Mouse (Mus musculus) neural tube, embryonic 11.5 days (tissue): ENCODE measurements at regions not wholly inside any gene's neighbourhood (a gene's known extent, or its start where the extent isn't known, plus 50 kb on each side); places are given as distances from the start of the nearest gene placed in this dataset.

Experiments used
- ATAC-seq: fragments of 200-750 bp; cut with Nextera tagmentation; 2 replicates; pipeline ENCODE4 v1.8.0; 2017; ENCODE audit warnings: moderate number of reproducible peaks, mild to moderate bottlenecking, moderate TSS enrichment, moderate library complexity; ENCODE audit not compliant: insufficient read depth, low FRiP score, low TSS enrichment
- DNase-seq: peaks from one replicate; pipeline ENCODE4 v3.0.0-alpha.2; 2015; ENCODE audit warnings: low spot score
- H3K27ac ChIP-seq: fragments of 300-500 bp; sonication (generic); 2 replicates; pipeline ENCODE4 v1.5.1; 2014; ENCODE audit warnings: low read depth, mild to moderate bottlenecking, low read length
- H3K27me3 ChIP-seq: fragments of 300-500 bp; sonication (generic); 2 replicates; pipeline ENCODE4 v1.6.1; 2014; ENCODE audit warnings: mild to moderate bottlenecking, low read length, mixed read lengths; ENCODE audit not compliant: control insufficient read depth, insufficient read depth
- H3K36me3 ChIP-seq: fragments of 300-500 bp; sonication (generic); 2 replicates; pipeline ENCODE4 v1.6.1; 2014; ENCODE audit warnings: mild to moderate bottlenecking, low read length, moderate library complexity, mixed read lengths; ENCODE audit not compliant: control insufficient read depth, insufficient read depth
- H3K4me1 ChIP-seq: fragments of 300-500 bp; sonication (generic); 2 replicates; pipeline ENCODE4 v1.6.1; 2014; ENCODE audit warnings: low read length, mixed read lengths; ENCODE audit not compliant: control insufficient read depth, insufficient read depth
- H3K4me2 ChIP-seq: fragments of 300-500 bp; sonication (generic); 2 replicates; pipeline ENCODE4 v1.6.1; 2014; ENCODE audit warnings: low read depth, mild to moderate bottlenecking, moderate library complexity
- H3K4me3 ChIP-seq: fragments of 300-500 bp; sonication (generic); 2 replicates; pipeline ENCODE4 v1.5.1; 2014; ENCODE audit warnings: low read depth, low read length
- H3K9ac ChIP-seq: fragments of 300-500 bp; sonication (generic); 2 replicates; pipeline ENCODE4 v1.6.1; 2014; ENCODE audit warnings: mild to moderate bottlenecking, low read length
- H3K9me3 ChIP-seq: fragments of 300-500 bp; sonication (generic); 2 replicates; pipeline ENCODE4 v1.6.1; 2016; ENCODE audit warnings: low read length; ENCODE audit not compliant: control insufficient read depth
- WGBS: fragments of 180-500 bp; shearing (Covaris S2); extraction: QIAGEN DNeasy Blood & Tissue Kit; methylation state at CpG from one replicate; pipeline ENCODE4 v1.1.7; 2014; 5-methylcytosine and 5-hydroxymethylcytosine counted together

- Histone ChIP-seq H3K4me1 (no peaks in the 10 kb centered on the region), H3K27ac (no peak overlapping the region), H3K4me2 (no peak overlapping the region), H3K9me3 (no peaks in the 10 kb centered on the region), H3K4me3 (no peak overlapping the region), H3K9ac (no peak overlapping the region; the same call in 1 of the 2 replicates), H3K36me3 (no peaks in the 10 kb centered on the region), H3K27me3 (no peaks in the 10 kb centered on the region)
- DNase-seq (no peak), ATAC-seq (no peak)
- WGBS: 63% methylated on average over 3 of the region's 3 CpGs
Observed at GRCm38 (mm10) chr12:109881108-109881507, 281.0 kb upstream of the Rtl1 start.

- H3K9ac ChIP-seq: no peak overlapping the region
- DNase-seq (no peak), ATAC-seq (no peak)
- H3K27ac ChIP-seq: no peak overlapping the region
- no peaks in the 10 kb centered on the region for H3K9me3 ChIP-seq
- H3K4me2 ChIP-seq: no peak overlapping the region
- H3K27me3 ChIP-seq: no peaks in the 10 kb centered on the region
- H3K4me1 ChIP-seq: no peaks in the 10 kb centered on the region
- H3K4me3 ChIP-seq: no peak overlapping the region
- no peaks in the 10 kb centered on the region for H3K36me3 ChIP-seq
- WGBS: 91% methylated on average over 2 of the region's 2 CpGs
Observed at GRCm38 (mm10) chr12:109891206-109891605, 291.1 kb upstream of the Rtl1 start.

DNA sequence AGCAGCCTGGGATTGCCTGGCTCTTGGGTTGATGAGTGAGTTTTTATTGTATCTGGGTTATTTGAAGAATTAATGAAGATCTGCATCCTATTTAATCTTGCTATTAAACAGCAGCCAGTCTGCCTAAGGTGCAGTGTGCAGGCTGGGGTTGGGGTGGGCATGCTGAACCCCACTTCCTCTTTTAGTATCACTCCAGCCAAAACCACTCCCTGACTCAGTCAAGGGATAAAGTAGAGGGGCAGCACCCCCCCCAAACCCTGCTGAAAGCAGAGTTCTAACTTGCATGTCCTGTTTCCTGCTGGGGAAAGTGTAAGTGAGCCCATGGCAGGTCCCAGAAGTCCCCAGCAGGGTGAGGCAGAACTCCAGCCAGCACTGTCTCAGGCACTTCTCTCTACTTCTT is 292.7 kb upstream of the Rtl1 start:
- no peak overlapping the region for H3K27ac ChIP-seq
- ATAC-seq (no peak), DNase-seq (no peak)
- no peak overlapping the region for H3K9ac ChIP-seq
- H3K27me3 ChIP-seq: no peaks in the 10 kb centered on the region
- no peak overlapping the region for H3K4me3 ChIP-seq
- H3K9me3 ChIP-seq: no peaks in the 10 kb centered on the region
- no peaks in the 10 kb centered on the region for H3K4me1 ChIP-seq
- H3K36me3 ChIP-seq: no peaks in the 10 kb centered on the region
- no peak overlapping the region for H3K4me2 ChIP-seq

GRCm38 (mm10) chr12:109893657-109894056 is 293.5 kb upstream of the Rtl1 start:
- DNase-seq (no peak), ATAC-seq (no peak)
- Histone ChIP-seq H3K4me3 (no peak overlapping the region), H3K27ac (no peak overlapping the region), H3K36me3 (no peaks in the 10 kb centered on the region), H3K4me1 (no peaks in the 10 kb centered on the region), H3K4me2 (no peak overlapping the region), H3K9ac (no peak overlapping the region), H3K27me3 (no peaks in the 10 kb centered on the region), H3K9me3 (no peaks in the 10 kb centered on the region)
- WGBS: 77% methylated on average over 4 of the region's 4 CpGs

- Histone ChIP-seq H3K27ac (no peak overlapping the region), H3K4me3 (no peak overlapping the region), H3K9me3 (no peaks in the 10 kb centered on the region), H3K36me3 (no peaks in the 10 kb centered on the region), H3K4me2 (no peak overlapping the region), H3K4me1 (no peaks in the 10 kb centered on the region), H3K27me3 (no peaks in the 10 kb centered on the region), H3K9ac (no peak overlapping the region)
- ATAC-seq (no peak), DNase-seq (no peak)
- WGBS: 87% methylated on average over 7 of the region's 7 CpGs
Observed at GRCm38 (mm10) chr12:109895389-109895788, 295.3 kb upstream of the Rtl1 start.

- Histone ChIP-seq H3K4me1 (no peaks in the 10 kb centered on the region), H3K4me3 (no peak overlapping the region), H3K27ac (no peak overlapping the region), H3K27me3 (no peaks in the 10 kb centered on the region), H3K36me3 (no peaks in the 10 kb centered on the region), H3K4me2 (no peak overlapping the region), H3K9me3 (no peaks in the 10 kb centered on the region), H3K9ac (no peak overlapping the region)
- DNase-seq (no peak), ATAC-seq (no peak)
- 89% methylated on average over 9 of the region's 9 CpGs for WGBS
Observed at GRCm38 (mm10) chr12:109896397-109896796, 296.3 kb upstream of the Rtl1 start.

DNA sequence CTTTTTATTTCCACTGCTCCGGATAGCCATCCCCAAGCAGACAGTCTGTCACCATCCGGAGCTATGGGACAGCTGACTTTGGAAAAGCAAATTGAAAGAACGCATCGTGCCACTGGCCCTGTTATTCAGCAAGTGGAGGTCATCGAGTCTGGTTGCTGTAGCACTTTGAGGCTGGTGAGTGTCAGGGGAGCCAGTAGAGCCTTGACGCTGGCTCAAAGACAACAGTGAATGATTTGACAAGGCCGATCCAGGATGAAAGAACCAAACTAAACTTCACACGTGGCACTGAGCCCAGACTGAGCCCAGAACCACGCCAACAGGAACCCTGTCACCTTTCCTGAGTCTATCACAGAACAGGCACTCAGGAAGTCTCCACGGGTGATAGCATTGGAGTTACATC is 296.8 kb upstream of the Rtl1 start:
- no peaks in the 10 kb centered on the region for H3K27me3 ChIP-seq
- H3K9me3 ChIP-seq: no peaks in the 10 kb centered on the region
- no peaks in the 10 kb centered on the region for H3K36me3 ChIP-seq
- 91% methylated on average over 10 of the region's 10 CpGs for WGBS
- H3K9ac ChIP-seq: no peak overlapping the region
- no peak for ATAC-seq
- H3K27ac ChIP-seq: no peak overlapping the region
- H3K4me1 ChIP-seq: no peaks in the 10 kb centered on the region
- H3K4me3 ChIP-seq: no peak overlapping the region
- no peak overlapping the region for H3K4me2 ChIP-seq
- no peak for DNase-seq

GRCm38 (mm10) chr12:109897861-109898385 is 297.8 kb upstream of the Rtl1 start:
- no peak for DNase-seq

GRCm38 (mm10) chr12:109899420-109899819 is 299.3 kb upstream of the Rtl1 start:
- H3K36me3 ChIP-seq: no peaks in the 10 kb centered on the region
- no peaks in the 10 kb centered on the region for H3K9me3 ChIP-seq
- no peak overlapping the region for H3K9ac ChIP-seq
- H3K4me3 ChIP-seq: no peak overlapping the region
- WGBS: 87% methylated on average over 3 of the region's 3 CpGs
- no peaks in the 10 kb centered on the region for H3K27me3 ChIP-seq
- ATAC-seq (no peak), DNase-seq (no peak)
- no peaks in the 10 kb centered on the region for H3K4me1 ChIP-seq
- no peak overlapping the region for H3K27ac ChIP-seq
- H3K4me2 ChIP-seq: no peak overlapping the region

More at GRCm38 (mm10) chr12:109897861-109898385, 297.8 kb upstream of the Rtl1 start:
- no peak overlapping the region for H3K27ac ChIP-seq
- no peak overlapping the region for H3K4me2 ChIP-seq
- ATAC-seq: no peak
- H3K36me3 ChIP-seq: no peaks in the 10 kb centered on the region
- H3K27me3 ChIP-seq: no peaks in the 10 kb centered on the region
- no peaks in the 10 kb centered on the region for H3K9me3 ChIP-seq
- H3K4me3 ChIP-seq: no peak overlapping the region
- H3K9ac ChIP-seq: no peak overlapping the region
- 90% methylated on average over 10 of the region's 11 CpGs for WGBS
- no peaks in the 10 kb centered on the region for H3K4me1 ChIP-seq
